Comparison of ENCODE assay signal across 21 mouse cellular contexts in genomic region chr6:126445519-126445918, GRCm38 (mm10).
A peak's percentile ranks its signal among the peaks of the same experiment; 100 is the strongest.
DNase-seq lines count a peak whose midpoint lies in the region; ATAC-seq and TF ChIP-seq lines count a peak whose summit lies in the region.
"Had no signal": no experiment of that assay in that cellular context is flagged by ENCODE, and none has a peak within 500 bp of the region (broad histone marks: within the 10 kb centered on the region; RNA-seq: fewer than 3 reads in every experiment).

No protein-coding gene starts in this region.

- H3K27ac ChIP-seq in kidney, postnatal 0 days, result no peak overlapping the region
- H3K27ac ChIP-seq in cortical plate, adult 2 months (ENCODE audit: insufficient read depth, low read length), result no peak overlapping the region
- H3K27ac ChIP-seq: embryonic facial prominence, embryonic 13.5 days; forebrain, embryonic 10.5 days; heart, embryonic 15.5 days; hindbrain, embryonic 13.5 days; limb, embryonic 12.5 days; liver, embryonic 15.5 days; macrophage; neural tube, embryonic 12.5 days had no signal

- no peaks in the 10 kb centered on the region for H3K9me3 ChIP-seq in kidney, postnatal 0 days (replicated peaks; ENCODE audit: low read length)
- no peaks in the 10 kb centered on the region for H3K9me3 ChIP-seq in E14TG2a.4 (ENCODE audit: low read length)
- H3K9me3 ChIP-seq: embryonic facial prominence, embryonic 13.5 days; forebrain, embryonic 10.5 days; heart, embryonic 15.5 days; hindbrain, embryonic 13.5 days; limb, embryonic 12.5 days; liver, embryonic 15.5 days; neural tube, embryonic 12.5 days had no signal

- no peaks in the 10 kb centered on the region for H3K36me3 ChIP-seq in kidney, postnatal 0 days (ENCODE audit: insufficient read depth, low read length)
- no peaks in the 10 kb centered on the region for H3K36me3 ChIP-seq in E14TG2a.4 (ENCODE audit: insufficient read depth, low read length)
- H3K36me3 ChIP-seq: embryonic facial prominence, embryonic 13.5 days; forebrain, embryonic 10.5 days; heart, embryonic 15.5 days; hindbrain, embryonic 13.5 days; limb, embryonic 12.5 days; liver, embryonic 15.5 days; neural tube, embryonic 12.5 days had no signal

- H3K4me3 ChIP-seq in kidney, postnatal 0 days (replicated peaks; ENCODE audit: low read depth, low read length), result no peak overlapping the region
- no peak overlapping the region for H3K4me3 ChIP-seq in E14TG2a.4 (replicated peaks; ENCODE audit: low read length)
- no peak overlapping the region for H3K4me3 ChIP-seq in cortical plate, adult 2 months (ENCODE audit: insufficient read depth, low read length)
- H3K4me3 ChIP-seq: embryonic facial prominence, embryonic 13.5 days; forebrain, embryonic 10.5 days; heart, embryonic 15.5 days; hindbrain, embryonic 13.5 days; limb, embryonic 12.5 days; liver, embryonic 15.5 days; neural tube, embryonic 12.5 days had no signal

- peak; percentile 59 for TF ChIP-seq CTCF in kidney, postnatal 0 days (IDR thresholded peaks at IDR 0.05; ENCODE audit: low read depth)
- TF ChIP-seq CTCF in E14TG2a.4 (conservative IDR thresholded peaks at IDR 0.05; ENCODE audit: low read length), result peak; percentile 13
- peak; percentile 31; the same call in 1 of the 2 replicates for TF ChIP-seq CTCF in cortical plate, adult 2 months (IDR thresholded peaks at IDR 0.05; ENCODE audit: extremely low read depth, insufficient read depth, low read length)

- H3K27me3 ChIP-seq in kidney, postnatal 0 days (ENCODE audit: insufficient read depth, low read length), result no peaks in the 10 kb centered on the region
- no peaks in the 10 kb centered on the region for H3K27me3 ChIP-seq in E14TG2a.4 (ENCODE audit: insufficient read depth, low read length)
- H3K27me3 ChIP-seq: embryonic facial prominence, embryonic 13.5 days; hindbrain, embryonic 13.5 days; limb, embryonic 12.5 days; liver, embryonic 15.5 days; neural tube, embryonic 12.5 days had no signal

- no peak for ATAC-seq in kidney, postnatal 0 days (replicated peaks; ENCODE audit: low FRiP score, low read depth)
- ATAC-seq in megakaryocyte, adult 5-6 weeks (ENCODE audit: poor library complexity, severe bottlenecking), result no peak
- ATAC-seq: midbrain, embryonic 16.5 days had no signal

- peak; percentile 25 for DNase-seq in embryo, embryonic 10 days (ENCODE audit: low spot score)
- DNase-seq in embryo, embryonic 9.5 days (ENCODE audit: extremely low spot score), result no peak
- peak; percentile 10 for DNase-seq in kidney, postnatal 0 days (ENCODE audit: low spot score)
- no peak for DNase-seq in kidney, postnatal 14 days
- no peak for DNase-seq in adrenal gland, postnatal 25 days
- DNase-seq: B cell, adult 2 months; cerebellum, adult 11 months; kidney, adult 11 months; kidney, postnatal 36 days had no signal

- no peak overlapping the region for H3K4me2 ChIP-seq in kidney, postnatal 0 days (ENCODE audit: low read length)
- H3K4me2 ChIP-seq: embryonic facial prominence, embryonic 13.5 days; heart, embryonic 15.5 days; hindbrain, embryonic 13.5 days; limb, embryonic 12.5 days; liver, embryonic 15.5 days; neural tube, embryonic 12.5 days had no signal

- H3K9ac ChIP-seq in kidney, postnatal 0 days (ENCODE audit: low read depth, low read length), result no peak overlapping the region
- H3K9ac ChIP-seq: embryonic facial prominence, embryonic 13.5 days; heart, embryonic 15.5 days; hindbrain, embryonic 13.5 days; limb, embryonic 12.5 days; liver, embryonic 15.5 days; neural tube, embryonic 12.5 days had no signal

- TF ChIP-seq POLR2A in cortical plate, adult 2 months (IDR thresholded peaks at IDR 0.05; ENCODE audit: extremely low read depth, insufficient read depth, low read length), result no peak

- H3K4me1 ChIP-seq in kidney, postnatal 0 days (replicated peaks; ENCODE audit: insufficient read depth, low read length), result no peaks in the 10 kb centered on the region
- H3K4me1 ChIP-seq in E14TG2a.4 (replicated peaks; ENCODE audit: low read depth, low read length), result no peaks in the 10 kb centered on the region
- H3K4me1 ChIP-seq in cortical plate, adult 2 months (ENCODE audit: control insufficient read depth, insufficient read depth, low read length), result no peaks in the 10 kb centered on the region
- H3K4me1 ChIP-seq: embryonic facial prominence, embryonic 13.5 days; forebrain, embryonic 10.5 days; heart, embryonic 15.5 days; hindbrain, embryonic 13.5 days; limb, embryonic 12.5 days; liver, embryonic 15.5 days; neural tube, embryonic 12.5 days had no signal

- 23% methylated on average over 3 of the region's 3 CpGs for WGBS in kidney, postnatal 0 days

Comparison
In these comparisons a context has a peak if more than half of its experiments do, and no peak if none do; other contexts are left out.
1. DNase-seq: peak in embryo, embryonic 10 days (single experiment) and kidney, postnatal 0 days (single experiment); none in embryo, embryonic 9.5 days (single experiment), kidney, postnatal 14 days (single experiment) and adrenal gland, postnatal 25 days (single experiment).
2. Peak in every context shown above with its lines, with median percentiles within 50 percentile points of each other: CTCF ChIP-seq.